Mouse (Mus musculus) cerebellum, postnatal 14 days (tissue): Measurements from ENCODE around the gene Pecr.

Source experiments
- DNase-seq, 2 experiments: peaks; one replicate each; pipeline ENCODE4 v3.0.0; 2021; ENCODE audit warnings: mixed read lengths in 2 of 2

Pecr gene

DNA sequence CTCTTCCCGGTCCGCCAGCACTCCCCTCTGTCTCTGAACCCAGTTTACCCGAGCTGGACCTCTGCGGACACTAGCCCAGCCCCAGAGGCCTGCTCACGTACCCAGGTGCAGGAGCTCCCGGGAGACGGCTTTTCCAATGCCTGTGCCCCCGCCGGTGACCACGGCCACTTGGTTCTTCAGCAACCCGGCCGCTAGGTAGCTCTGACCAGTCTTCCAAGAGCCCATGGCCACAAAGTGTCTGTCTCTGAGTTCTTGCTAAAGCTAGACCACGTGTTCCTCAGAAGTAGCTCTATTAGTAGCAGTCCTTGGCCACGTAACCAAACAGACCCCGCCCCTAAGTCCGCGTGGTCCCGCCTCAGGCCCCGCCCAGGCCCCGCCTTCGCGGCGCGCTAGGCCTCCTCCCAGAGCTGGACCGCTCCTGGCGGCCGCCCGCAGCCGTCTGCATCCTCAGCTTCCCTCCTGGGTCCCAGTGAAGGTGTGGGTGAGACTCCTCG lies at the start of gene Pecr, which contains the start of gene Tmem169:
Gene Pecr (minus strand): TSS at position 323 of the 494 bp plus-strand sequence.
Gene Tmem169 (plus strand): TSS at position 378 of the 494 bp plus-strand sequence.
- DNase-seq = peak; percentile 96

DNA sequence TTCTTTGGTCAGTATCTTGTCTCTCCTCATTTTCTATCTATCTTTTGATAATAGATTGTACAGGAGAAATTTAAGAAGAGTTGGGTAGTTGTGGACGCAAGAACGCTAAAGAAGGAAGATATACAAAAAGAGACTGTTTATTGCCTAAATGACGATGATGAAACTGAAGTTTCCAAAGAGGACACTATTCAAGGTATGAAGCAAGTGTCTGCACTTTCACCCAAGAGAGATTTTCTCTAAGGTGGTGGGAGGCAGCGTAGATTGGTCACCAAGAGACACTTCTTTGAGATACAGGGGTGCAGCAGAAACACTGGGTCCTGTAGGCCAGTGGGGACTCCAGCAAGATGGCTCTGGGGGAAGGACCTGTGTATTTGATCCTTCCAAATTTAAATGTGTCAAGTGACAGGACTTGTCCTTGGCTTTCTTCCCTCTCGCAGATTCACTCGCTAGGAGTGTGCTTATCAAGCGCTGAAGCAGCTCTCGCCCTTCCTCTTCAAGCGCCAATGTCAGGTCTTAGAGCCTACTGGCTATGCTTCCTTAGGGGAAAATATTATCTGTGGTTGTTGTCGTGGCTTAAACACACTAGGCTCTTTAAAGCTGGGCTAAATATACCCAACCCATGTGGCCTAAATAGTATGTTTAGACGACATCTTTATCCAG lies 42.2 kb upstream of the Pecr start:
- DNase-seq = no peak

GRCm38 (mm10) chr1:72323248-72323647 lies 39.1 kb upstream of the Pecr start:
- DNase-seq = no peak

GRCm38 (mm10) chr1:72320759-72321158 lies 36.6 kb upstream of the Pecr start:
- no peak for DNase-seq

- no peak for DNase-seq
Measured at GRCm38 (mm10) chr1:72316901-72317300, 32.8 kb upstream of the Pecr start.

DNA sequence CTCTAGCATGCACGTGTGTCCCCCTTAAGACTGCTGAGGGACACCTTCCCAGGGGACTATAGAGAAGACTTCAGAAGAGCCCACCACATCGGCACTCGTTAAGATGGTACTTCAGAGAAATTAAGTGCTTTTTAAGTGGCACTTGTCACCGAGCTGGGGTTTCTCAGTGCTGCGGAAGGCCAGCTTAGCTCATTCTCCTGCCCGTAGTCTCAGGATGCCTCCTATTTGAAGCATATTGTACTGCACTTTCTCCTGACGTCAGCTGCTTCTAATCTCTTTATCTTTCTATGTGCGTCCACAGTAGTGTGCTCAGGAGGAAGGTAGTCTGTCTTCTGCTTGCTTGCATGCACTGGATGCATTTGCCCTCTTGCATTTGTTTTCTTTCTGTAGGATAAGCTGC lies 32.3 kb upstream of the Pecr start:
- no peak for DNase-seq

GRCm38 (mm10) chr1:72315447-72315846 lies 31.3 kb upstream of the Pecr start:
- no peak for DNase-seq

GRCm38 (mm10) chr1:72313399-72314039 lies 29.4 kb upstream of the Pecr start:
- DNase-seq = peak; percentile 16 to 57

DNA sequence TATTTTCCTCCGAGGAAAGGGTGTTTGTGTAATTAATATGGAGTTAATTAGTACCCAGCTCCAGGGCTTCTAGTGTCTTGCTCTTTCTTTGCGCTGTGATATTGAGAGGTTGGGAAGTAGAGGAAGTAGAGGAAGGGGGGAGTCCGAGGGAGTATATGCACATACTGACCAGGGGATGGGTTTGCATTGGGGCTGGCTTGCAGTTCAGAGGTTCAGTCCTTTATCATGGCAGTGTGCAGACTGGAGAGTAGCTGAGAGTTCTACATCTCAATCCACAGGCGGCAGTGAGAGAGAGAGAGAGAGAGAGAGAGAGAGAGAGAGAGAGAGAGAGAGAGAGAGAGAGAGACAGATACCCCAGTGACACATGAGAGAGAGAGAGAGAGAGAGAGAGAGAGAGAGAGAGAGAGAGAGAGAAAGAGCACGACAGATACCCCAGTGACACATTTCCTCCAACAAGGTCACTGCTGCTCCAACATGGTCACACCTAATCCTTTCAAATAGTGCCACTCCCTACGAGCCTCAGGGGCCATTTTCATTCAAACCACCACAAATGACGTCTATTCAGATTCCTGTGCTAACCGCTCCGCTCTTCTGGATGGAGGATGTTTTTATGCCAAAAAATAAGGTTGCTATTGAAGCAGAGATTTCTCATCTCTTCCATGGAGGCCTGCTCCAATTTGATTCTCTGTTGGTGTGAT lies 28.7 kb upstream of the Pecr start:
- no peak for DNase-seq

- DNase-seq = no peak
Measured at GRCm38 (mm10) chr1:72309744-72310424, 25.8 kb upstream of the Pecr start.

- DNase-seq = no peak
Measured at GRCm38 (mm10) chr1:72308919-72309318, 24.8 kb upstream of the Pecr start.

DNA sequence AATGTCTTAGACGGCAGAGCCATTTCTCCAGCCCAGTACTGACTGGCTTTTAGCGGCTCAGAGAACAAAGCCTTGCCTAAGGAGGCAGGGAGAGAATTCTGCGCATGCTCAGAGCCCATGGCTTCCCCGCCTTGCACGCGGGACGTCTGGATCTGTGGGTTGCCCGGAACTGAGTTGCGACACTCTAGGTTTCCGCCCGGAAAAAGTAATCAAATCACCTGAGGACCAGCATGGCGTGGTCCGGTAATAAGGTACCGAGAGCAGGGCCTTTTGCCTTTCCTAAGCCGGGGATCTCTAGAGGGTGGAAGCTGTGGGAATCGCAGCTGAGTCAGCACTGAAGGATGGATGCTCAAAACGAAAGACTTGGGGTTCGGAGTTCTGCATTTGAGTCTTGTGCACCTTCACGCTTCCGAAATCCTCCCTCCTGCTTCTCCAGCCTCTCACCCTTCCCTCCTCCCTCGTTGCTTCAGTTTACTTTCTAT lies 23.2 kb upstream of the Pecr start, which contains the start of gene Xrcc5:
Gene Xrcc5 (plus strand): TSS at position 105 of the 482 bp plus-strand sequence.
- DNase-seq = peak; percentile 95 to 96

DNA sequence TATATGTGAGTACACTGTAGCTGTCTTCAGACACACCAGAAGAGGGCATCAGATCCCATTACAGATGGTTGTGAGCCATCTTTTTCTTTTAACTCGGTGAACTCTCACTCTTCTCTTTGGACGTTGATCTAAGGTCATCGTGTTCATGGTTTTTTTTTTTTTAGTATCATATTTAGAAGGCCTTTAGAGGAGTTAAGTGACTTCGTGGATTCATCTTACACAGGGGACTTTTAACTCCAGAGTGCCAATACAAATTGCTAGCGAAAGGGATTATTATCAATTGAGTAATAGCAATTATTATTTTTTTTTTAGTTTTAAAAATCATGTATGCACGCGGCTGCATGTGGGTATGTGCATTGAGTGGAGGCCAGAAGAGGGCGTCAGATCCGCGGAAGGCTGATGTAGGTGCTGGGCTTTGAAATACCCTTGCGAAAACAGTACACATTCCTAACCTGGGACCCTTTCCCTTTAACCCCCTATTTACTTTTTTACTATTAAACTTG lies 22.6 kb upstream of the Pecr start:
- peak; percentile 71 to 76 for DNase-seq

DNA sequence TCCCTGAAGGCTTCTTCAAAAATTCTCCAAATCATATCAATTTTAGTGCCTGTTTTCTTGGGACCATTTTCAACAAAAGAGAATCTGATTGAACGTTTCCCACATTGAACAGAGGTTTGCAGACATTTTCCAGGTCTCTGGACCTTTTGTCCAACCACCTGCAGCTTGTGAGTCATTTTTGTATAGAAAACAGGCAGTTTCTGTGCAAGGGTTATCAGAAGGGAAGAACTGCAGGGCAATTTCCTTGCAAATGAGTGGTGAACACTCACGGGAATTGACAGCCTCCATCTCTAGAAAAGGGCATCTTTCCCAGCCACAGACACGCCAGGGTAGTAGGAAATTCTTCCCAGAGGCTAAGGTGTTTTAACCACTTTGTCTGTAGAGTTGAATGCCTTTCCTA lies 22.1 kb upstream of the Pecr start:
- DNase-seq = peak in 1 of 2 experiments; percentile 24

GRCm38 (mm10) chr1:72301845-72302244 lies 17.7 kb upstream of the Pecr start:
- no peak for DNase-seq

GRCm38 (mm10) chr1:72295746-72296145 lies 11.6 kb upstream of the Pecr start:
- DNase-seq = no peak

DNA sequence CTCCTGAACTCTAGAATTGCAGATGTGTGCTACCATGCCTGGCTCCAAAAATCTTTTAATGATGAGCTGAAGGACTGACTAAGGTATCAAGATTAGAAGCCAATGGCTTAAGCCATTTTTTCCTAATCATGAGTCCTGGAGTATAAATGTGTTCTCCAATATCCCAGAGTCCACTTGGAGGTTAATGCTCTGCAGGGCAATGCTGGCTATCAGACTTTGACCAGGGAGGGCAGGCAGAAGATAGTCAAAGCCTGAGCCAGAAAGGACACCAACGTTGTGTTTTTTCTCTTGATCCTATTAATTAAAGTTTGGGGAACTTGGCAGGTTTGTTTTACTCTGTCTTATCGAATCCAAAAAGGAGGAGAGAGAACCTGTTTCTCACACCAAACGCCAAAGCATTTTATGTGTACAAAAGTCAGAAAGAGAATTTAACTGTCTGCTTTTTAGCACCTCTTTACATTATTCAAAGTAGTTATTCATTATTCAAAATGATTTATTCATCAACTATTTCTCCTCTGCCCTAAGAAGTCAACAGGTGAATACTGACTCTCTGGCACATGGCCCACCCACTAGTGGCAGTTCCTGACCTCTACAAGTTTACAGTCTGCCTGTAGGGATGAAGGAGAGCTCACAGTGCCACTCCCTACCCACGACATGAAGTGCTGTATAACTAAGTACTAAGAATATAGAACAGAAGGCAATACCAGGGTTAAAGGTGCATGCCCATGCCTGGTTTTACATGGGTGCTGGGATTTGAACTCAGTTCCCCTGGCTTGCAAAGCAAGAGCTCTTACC lies 10.0 kb upstream of the Pecr start:
- no peak for DNase-seq

GRCm38 (mm10) chr1:72291925-72292324 lies 7.8 kb upstream of the Pecr start:
- no peak for DNase-seq

DNA sequence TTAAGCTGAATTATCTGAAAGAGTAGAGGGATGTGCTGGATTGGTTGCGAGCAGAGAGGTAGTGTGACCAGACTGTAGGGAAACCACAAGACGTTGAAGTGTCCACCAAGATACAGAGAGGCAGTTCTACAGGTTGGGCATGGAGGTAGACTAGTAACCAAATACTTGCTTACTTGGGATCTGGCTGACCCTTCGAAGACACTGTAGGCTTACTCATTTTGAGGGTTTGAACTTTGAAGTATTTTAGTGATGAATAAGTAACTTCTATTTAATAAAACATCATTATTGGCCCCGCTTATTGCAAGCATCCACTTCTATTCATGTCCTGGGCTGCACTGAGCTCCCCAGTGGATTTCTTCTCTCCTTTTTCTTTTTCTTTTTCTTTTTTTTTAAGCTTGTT lies 7.3 kb upstream of the Pecr start:
- DNase-seq = no peak

GRCm38 (mm10) chr1:72290896-72291295 lies 6.8 kb upstream of the Pecr start:
- DNase-seq = no peak

GRCm38 (mm10) chr1:72288527-72289150 lies 4.5 kb upstream of the Pecr start:
- no peak for DNase-seq
